Mouse (Mus musculus): ENCODE measurements around the gene Suz12.
"Not testable (repeated sequence)": the region's sequence is repeated elsewhere in the genome, so short reads cannot be mapped to it uniquely, and the experiment has no call there.

The Suz12 gene

GRCm38 (mm10) chr11:79992592-79993355 is at the start of gene Suz12:
Suz12 (plus strand) TSS chr11:79993106.
- DNase-seq (ENCODE audit: low read depth) = peak; percentile 99

GRCm38 (mm10) chr11:79943136-79943535 is 49.8 kb upstream of the Suz12 start:
- no peak for DNase-seq (ENCODE audit: low read depth)

- DNase-seq (ENCODE audit: low read depth) = peak; percentile 25
Measured at GRCm38 (mm10) chr11:79943601-79944000, 49.3 kb upstream of the Suz12 start.

GRCm38 (mm10) chr11:79947265-79947664 is 45.6 kb upstream of the Suz12 start:
- no peak for DNase-seq (ENCODE audit: low read depth)

GRCm38 (mm10) chr11:79961346-79962124 is 31.4 kb upstream of the Suz12 start:
- peak; percentile 22 for DNase-seq (ENCODE audit: low read depth)

- peak; percentile 99 for DNase-seq (ENCODE audit: low read depth)
Measured at GRCm38 (mm10) chr11:79962125-79962876, 30.6 kb upstream of the Suz12 start, which contains the start of gene Utp6. Utp6 (minus strand) TSS chr11:79962390.

GRCm38 (mm10) chr11:79962877-79963183 is 30.1 kb upstream of the Suz12 start:
- DNase-seq (ENCODE audit: low read depth) = no peak

GRCm38 (mm10) chr11:79963212-79963974 is 29.5 kb upstream of the Suz12 start:
- no peak for DNase-seq (ENCODE audit: low read depth)

- peak; percentile 44 for DNase-seq (ENCODE audit: low read depth)
Measured at GRCm38 (mm10) chr11:79965896-79966295, 27.0 kb upstream of the Suz12 start.

- DNase-seq (ENCODE audit: low read depth) = no peak
Measured at GRCm38 (mm10) chr11:79967752-79968151, 25.2 kb upstream of the Suz12 start.

- DNase-seq (ENCODE audit: low read depth) = no peak
Measured at GRCm38 (mm10) chr11:79973133-79973532, 19.8 kb upstream of the Suz12 start.

GRCm38 (mm10) chr11:79973626-79974476 is 19.1 kb upstream of the Suz12 start:
- DNase-seq (ENCODE audit: low read depth) = no peak

- no peak for DNase-seq (ENCODE audit: low read depth)
Measured at GRCm38 (mm10) chr11:79975377-79975776, 17.5 kb upstream of the Suz12 start.

GRCm38 (mm10) chr11:79976222-79976621 is 16.7 kb upstream of the Suz12 start:
- DNase-seq (ENCODE audit: low read depth) = no peak

- DNase-seq (ENCODE audit: low read depth) = not testable (repeated sequence)
Measured at GRCm38 (mm10) chr11:79976645-79977044, 16.3 kb upstream of the Suz12 start.

GRCm38 (mm10) chr11:79977061-79977460 is 15.8 kb upstream of the Suz12 start:
- not testable (repeated sequence) for DNase-seq (ENCODE audit: low read depth)

- DNase-seq (ENCODE audit: low read depth) = not testable (repeated sequence)
Measured at GRCm38 (mm10) chr11:79977747-79978146, 15.2 kb upstream of the Suz12 start.

GRCm38 (mm10) chr11:79986886-79987285 is 6.0 kb upstream of the Suz12 start:
- no peak for DNase-seq (ENCODE audit: low read depth)

GRCm38 (mm10) chr11:79987896-79988295 is 5.0 kb upstream of the Suz12 start:
- no peak for DNase-seq (ENCODE audit: low read depth)

- DNase-seq (ENCODE audit: low read depth) = no peak
Measured at GRCm38 (mm10) chr11:79990120-79990519, 2.8 kb upstream of the Suz12 start.

GRCm38 (mm10) chr11:79991600-79991999 is 1.3 kb upstream of the Suz12 start:
- DNase-seq (ENCODE audit: low read depth) = no peak
